Mouse (Mus musculus) stomach, embryonic 16.5 days (tissue): ENCODE data around the gene Aig1. TPM values are rescaled to one million over a fixed set of nuclear protein-coding genes. Genes with fewer than 3 reads are reported as not detected.
A peak's percentile ranks its signal among the peaks of the same experiment; 100 is the strongest.
"Not testable (repeated sequence)": the region's sequence is repeated elsewhere in the genome, so short reads cannot be mapped to it uniquely, and the experiment has no call there.

Source experiments
- ATAC-seq: fragments of 200-750 bp; cut with Nextera tagmentation; 2 replicates; pipeline ENCODE4 v1.8.0; 2017; ENCODE audit warnings: moderate number of reproducible peaks, moderate TSS enrichment; ENCODE audit not compliant: insufficient read depth, low FRiP score
- H3K27ac ChIP-seq: fragments of 300-500 bp; sonication (generic); 2 replicates; pipeline ENCODE4 v1.5.1; 2014; ENCODE audit warnings: low read length
- H3K27me3 ChIP-seq: fragments of 300-500 bp; sonication (generic); 2 replicates; pipeline ENCODE4 v1.6.1; 2014; ENCODE audit warnings: low read length, control low read depth, mixed read lengths; ENCODE audit not compliant: control insufficient read depth, insufficient read depth
- H3K36me3 ChIP-seq: fragments of 300-500 bp; sonication (generic); 2 replicates; pipeline ENCODE4 v1.6.1; 2014; ENCODE audit warnings: low read length; ENCODE audit not compliant: control insufficient read depth, insufficient read depth
- H3K4me1 ChIP-seq: fragments of 300-500 bp; sonication (generic); 2 replicates; pipeline ENCODE4 v1.6.1; 2014; ENCODE audit warnings: low read length, control low read depth, mixed read lengths; ENCODE audit not compliant: control insufficient read depth, insufficient read depth
- H3K4me2 ChIP-seq: fragments of 300-500 bp; sonication (generic); 2 replicates; pipeline ENCODE4 v1.6.1; 2014; ENCODE audit warnings: low read depth, low read length, mixed read lengths
- H3K4me3 ChIP-seq: fragments of 300-500 bp; sonication (generic); replicated peaks from 2 replicates; pipeline ENCODE4 v1.5.1; 2014; ENCODE audit warnings: mild to moderate bottlenecking, low read length
- H3K9ac ChIP-seq: fragments of 300-500 bp; sonication (generic); 2 replicates; pipeline ENCODE4 v1.6.1; 2014; ENCODE audit warnings: low read length
- H3K9me3 ChIP-seq: fragments of 300-500 bp; sonication (generic); replicated peaks from 2 replicates; pipeline ENCODE4 v1.6.1; 2016; ENCODE audit warnings: low read length, control low read depth; ENCODE audit not compliant: control insufficient read depth
- WGBS: fragments of 180-500 bp; shearing (Covaris S2); extraction: QIAGEN DNeasy Blood & Tissue Kit; methylation state at CpG from one replicate; pipeline ENCODE4 v1.1.7; 2014; 5-methylcytosine and 5-hydroxymethylcytosine counted together
- polyA plus RNA-seq: library from polyadenylated mRNA; unstranded; fragments of >200 nt; fragmentation: Nextera tagmentation; extraction: Ambion mirVana; gene quantifications from 2 replicates; pipeline ENCODE4 v1.2.1, GENCODE M21; 2015

Aig1 gene
- polyA plus RNA-seq = 39.4 and 42.1 TPM in 2 replicates

GRCm38 (mm10) chr10:13868371-13869321 is at the start of gene Aig1:
Gene Aig1, minus strand, starts transcription at chr10:13868980.
- H3K4me1 ChIP-seq = peaks cover 9% of the 10 kb centered on the region; the same call in 1 of the 2 replicates
- peak within 1 kb of the TSS; percentile 72 for H3K4me3 ChIP-seq
- peak; percentile 91 for ATAC-seq
- peak within 1 kb of the TSS; percentile 75 for H3K27ac ChIP-seq
- peaks cover 5% of the 10 kb centered on the region; the same call in 1 of the 2 replicates for H3K9me3 ChIP-seq
- WGBS = 1% methylated on average over 73 of the region's 77 CpGs
- H3K36me3 ChIP-seq = no peaks in the 10 kb centered on the region
- H3K27me3 ChIP-seq = no peaks in the 10 kb centered on the region
- H3K4me2 ChIP-seq = peak within 1 kb of the TSS; percentile 87
- H3K9ac ChIP-seq = peak within 1 kb of the TSS; percentile 82

- 43% methylated on average over 12 of the region's 12 CpGs for WGBS
- H3K9ac ChIP-seq = no peak overlapping the region
- no peak overlapping the region for H3K4me3 ChIP-seq
- H3K4me1 ChIP-seq = peaks cover 10% of the 10 kb centered on the region; the same call in 1 of the 2 replicates
- peak overlapping the region; percentile 32; the same call in 1 of the 2 replicates for H3K4me2 ChIP-seq
- 0 out of 2 replicates have a peak overlapping the region, but pooled peaks have one; percentile 47 for H3K27ac ChIP-seq
- no peaks in the 10 kb centered on the region for H3K27me3 ChIP-seq
- H3K36me3 ChIP-seq = no peaks in the 10 kb centered on the region
- no peaks in the 10 kb centered on the region for H3K9me3 ChIP-seq
- peak; percentile 82 for ATAC-seq
These were observed 48.0 kb upstream of the Aig1 start for GRCm38 (mm10) chr10:13916645-13917342.

- Histone ChIP-seq H3K9ac (no peak overlapping the region), H3K4me3 (no peak overlapping the region), H3K27ac (no peak overlapping the region), H3K27me3 (no peaks in the 10 kb centered on the region), H3K9me3 (no peaks in the 10 kb centered on the region), H3K4me2 (no peak overlapping the region), H3K4me1 (peaks cover 10% of the 10 kb centered on the region; the same call in 1 of the 2 replicates), H3K36me3 (no peaks in the 10 kb centered on the region)
- WGBS = 68% methylated on average over 3 of the region's 3 CpGs
- no peak for ATAC-seq
These were observed 46.4 kb upstream of the Aig1 start for GRCm38 (mm10) chr10:13915211-13915610.

- Histone ChIP-seq H3K4me1 (peaks cover 10% of the 10 kb centered on the region; the same call in 1 of the 2 replicates), H3K9me3 (no peaks in the 10 kb centered on the region), H3K4me3 (no peak overlapping the region), H3K4me2 (no peak overlapping the region), H3K36me3 (no peaks in the 10 kb centered on the region), H3K27ac (no peak overlapping the region), H3K9ac (no peak overlapping the region), H3K27me3 (no peaks in the 10 kb centered on the region)
- no peak for ATAC-seq
These were observed 44.9 kb upstream of the Aig1 start for GRCm38 (mm10) chr10:13913689-13914088.

- H3K9ac ChIP-seq = no peak overlapping the region
- H3K27ac ChIP-seq = no peak overlapping the region
- ATAC-seq = no peak
- 47% methylated on average over 8 of the region's 8 CpGs for WGBS
- H3K36me3 ChIP-seq = no peaks in the 10 kb centered on the region
- H3K4me2 ChIP-seq = 0 out of 2 replicates have a peak overlapping the region, but pooled peaks have one; percentile 16
- H3K27me3 ChIP-seq = no peaks in the 10 kb centered on the region
- no peaks in the 10 kb centered on the region for H3K4me1 ChIP-seq
- H3K9me3 ChIP-seq = peaks cover 6% of the 10 kb centered on the region; the same call in 1 of the 2 replicates
- no peak overlapping the region; the same call in 1 of the 2 replicates for H3K4me3 ChIP-seq
These were observed 37.5 kb upstream of the Aig1 start for GRCm38 (mm10) chr10:13906261-13906741.

- WGBS = 78% methylated on average over 9 of the region's 9 CpGs
These were observed 36.8 kb upstream of the Aig1 start for GRCm38 (mm10) chr10:13905618-13906017.

GRCm38 (mm10) chr10:13892762-13893161 is 24.0 kb upstream of the Aig1 start:
- H3K36me3 ChIP-seq, H3K9ac ChIP-seq, H3K27ac ChIP-seq, H3K4me1 ChIP-seq, H3K4me2 ChIP-seq, ATAC-seq, H3K4me3 ChIP-seq, H3K27me3 ChIP-seq, H3K9me3 ChIP-seq: not testable (repeated sequence)
- WGBS = 92% methylated on average over 6 of the region's 7 CpGs

More at GRCm38 (mm10) chr10:13905618-13906017, 36.8 kb upstream of the Aig1 start:
- no peak overlapping the region for H3K27ac ChIP-seq
- H3K4me2 ChIP-seq = no peak overlapping the region
- H3K4me3 ChIP-seq = no peak overlapping the region
- no peaks in the 10 kb centered on the region for H3K36me3 ChIP-seq
- no peaks in the 10 kb centered on the region for H3K27me3 ChIP-seq
- ATAC-seq = no peak
- no peak overlapping the region for H3K9ac ChIP-seq
- peaks cover 6% of the 10 kb centered on the region; the same call in 1 of the 2 replicates for H3K9me3 ChIP-seq
- H3K4me1 ChIP-seq = no peaks in the 10 kb centered on the region

GRCm38 (mm10) chr10:13882975-13883875 is 14.4 kb upstream of the Aig1 start:
- ATAC-seq = 0 out of 2 replicates have a peak, but pooled peaks have one; percentile 17
- H3K4me2 ChIP-seq = no peak overlapping the region
- 69% methylated on average over 10 of the region's 10 CpGs for WGBS
- no peak overlapping the region for H3K9ac ChIP-seq
- no peaks in the 10 kb centered on the region for H3K27me3 ChIP-seq
- H3K9me3 ChIP-seq = no peaks in the 10 kb centered on the region
- H3K27ac ChIP-seq = no peak overlapping the region
- H3K36me3 ChIP-seq = no peaks in the 10 kb centered on the region
- H3K4me1 ChIP-seq = 0 out of 2 replicates have a peak, but pooled peaks cover 2% of the 10 kb centered on the region
- H3K4me3 ChIP-seq = no peak overlapping the region
